Mouse (Mus musculus) liver, embryonic 14 days (tissue): ENCODE measurements around the gene Pdcd11. TPM values are rescaled to one million over a fixed set of nuclear protein-coding genes. Genes with fewer than 3 reads are reported as not detected.

Experiments
- polyA plus RNA-seq: library from polyadenylated mRNA; depleted of rRNA; stranded (reverse); fragments of >200 nt; gene quantifications from 2 replicates; pipeline ENCODE4 v1.2.3, GENCODE M21; 2012; rRNA removed

Pdcd11 gene
- polyA plus RNA-seq, result 7.6 and 8.4 TPM in 2 replicates

DNA sequence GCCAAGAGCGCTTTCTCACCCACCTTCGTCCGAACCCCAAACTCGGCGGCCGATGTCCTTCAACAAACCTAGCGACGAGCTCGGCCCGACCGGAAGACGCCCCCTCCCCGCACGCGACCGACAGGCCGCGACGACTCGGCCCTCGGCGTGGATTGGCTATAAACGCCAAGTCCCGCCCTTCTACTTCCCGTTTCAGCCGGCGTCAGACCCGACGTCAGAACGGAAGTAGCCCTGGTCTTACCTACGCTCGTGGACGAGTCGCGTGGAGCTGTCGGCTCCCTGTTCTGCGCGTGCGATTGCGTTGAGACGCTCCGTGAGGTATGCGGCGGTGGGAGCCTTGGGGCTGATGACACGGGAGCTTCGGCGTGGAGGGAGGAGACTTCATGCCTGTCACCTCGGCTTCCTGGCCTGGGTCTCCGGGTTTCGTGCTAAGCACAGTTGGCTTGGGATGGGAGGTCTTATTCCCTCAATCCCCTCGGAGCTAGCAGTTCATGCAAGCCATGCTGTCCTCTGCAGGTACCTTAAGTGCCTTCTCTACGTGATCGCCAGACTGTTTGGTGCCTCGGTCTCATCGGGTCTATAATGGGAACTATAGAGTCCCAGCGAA is at the start of gene Pdcd11, which contains the start of gene Usmg5:
Gene Pdcd11 (plus strand): TSS at position 219 of the 607 bp plus-strand sequence.
Gene Usmg5 (minus strand): TSS at position 98 of the 607 bp plus-strand sequence.

DNA sequence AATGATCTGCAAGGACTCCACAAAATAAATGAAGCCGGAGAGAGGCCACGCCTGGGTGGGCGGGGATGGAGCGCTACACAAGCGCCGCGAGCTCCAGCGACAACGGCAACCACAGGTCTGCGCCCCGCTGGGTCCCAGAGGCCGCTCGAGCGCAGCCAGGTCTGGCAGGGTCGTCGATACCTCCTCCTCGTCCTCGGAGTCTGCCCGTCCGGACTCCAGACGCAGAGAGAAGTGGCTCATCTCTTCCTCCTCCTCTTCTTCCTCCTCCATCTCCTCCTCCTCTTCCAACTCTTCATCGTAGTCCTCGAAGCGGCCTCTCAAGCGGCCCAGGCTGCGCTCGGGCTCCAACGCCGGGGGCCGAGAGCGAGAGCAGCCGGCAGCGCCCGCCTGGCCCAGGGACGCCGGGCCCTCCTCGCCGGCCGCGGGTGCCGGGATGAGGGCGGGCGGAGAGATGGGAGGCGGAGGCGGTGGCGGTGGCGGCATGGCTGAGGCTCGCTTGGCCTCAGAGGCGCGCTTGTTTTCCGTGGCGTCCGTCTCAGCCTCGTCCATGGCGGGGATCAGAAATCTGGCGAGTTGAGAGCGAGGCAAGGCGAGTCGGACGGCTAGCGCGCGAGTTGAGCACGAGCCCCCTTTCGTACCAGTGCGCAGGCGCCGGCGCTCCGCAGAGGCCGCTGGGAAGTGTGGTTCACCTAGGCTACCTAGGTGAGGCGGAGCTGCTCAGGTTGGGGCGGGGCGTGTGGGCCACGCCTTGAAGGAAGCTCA is 40.1 kb upstream of the Pdcd11 start, which contains the start of gene Pcgf6:
Gene Pcgf6 (minus strand): TSS at position 636 of the 762 bp plus-strand sequence.

GRCm38 (mm10) chr19:47067096-47067882 is 23.3 kb upstream of the Pdcd11 start, which contains the start of gene Taf5:
Gene Taf5, plus strand, starts transcription at chr19:47067746.

DNA sequence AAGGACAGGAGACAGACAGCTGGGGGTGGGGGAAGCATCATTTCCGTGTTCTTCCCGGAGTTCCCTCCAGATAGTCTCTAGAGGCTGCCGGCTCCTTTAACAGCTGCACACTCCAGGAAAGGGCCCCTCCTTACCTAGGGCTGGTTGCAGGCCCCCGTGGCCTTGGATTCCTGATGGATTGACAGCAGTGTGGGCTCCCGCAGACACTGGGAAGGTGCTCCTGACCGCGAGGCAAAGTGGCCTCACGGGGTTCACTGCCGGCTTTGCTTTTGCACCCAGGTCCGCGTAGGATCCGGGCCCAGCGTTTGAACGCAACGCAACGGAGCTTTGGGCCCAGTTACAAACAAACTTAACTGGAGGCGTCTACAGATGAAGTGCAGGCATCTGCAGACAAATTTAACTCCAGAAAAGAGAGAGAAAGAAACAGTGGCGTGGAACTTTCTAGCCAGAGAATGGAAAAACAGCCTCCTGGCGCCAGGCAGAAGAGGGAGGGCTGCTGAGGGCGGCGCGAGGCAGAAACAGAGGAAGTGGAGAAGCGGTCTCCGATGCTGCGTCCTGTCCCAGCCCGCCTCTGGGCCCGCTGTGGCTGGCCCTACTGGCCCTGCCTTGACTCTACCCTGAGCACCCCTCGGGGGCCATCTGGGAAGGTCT is 47.3 kb downstream of the Pdcd11 start, which contains the start of gene Calhm2:
Gene Calhm2 (minus strand): TSS at position 524 of the 651 bp plus-strand sequence.

GRCm38 (mm10) chr19:47144154-47144553 is 53.6 kb downstream of the Pdcd11 start, which contains the start of gene Calhm1:
Gene Calhm1, minus strand, starts transcription at chr19:47144254.

DNA sequence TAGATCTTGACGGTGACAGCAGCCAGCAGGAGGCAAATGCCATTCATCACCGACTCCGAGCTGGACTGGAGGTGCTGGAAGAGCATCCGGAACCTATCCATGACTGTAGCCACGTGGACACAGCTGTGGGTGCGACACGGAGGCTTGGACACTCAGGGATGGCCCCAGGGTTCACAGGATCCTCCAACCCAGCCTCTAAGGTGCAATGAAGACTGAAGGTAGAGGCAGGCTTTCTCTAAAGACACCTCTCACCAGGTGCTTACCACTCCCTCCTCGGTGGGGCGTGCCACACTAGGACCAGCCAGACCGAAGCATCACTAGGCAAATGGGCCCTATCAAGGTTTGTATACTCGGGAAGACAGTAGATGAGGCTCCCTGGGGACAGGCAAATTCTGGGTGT is 67.1 kb downstream of the Pdcd11 start, which contains the start of gene Calhm3:
Gene Calhm3 (minus strand): TSS at position 101 of the 400 bp plus-strand sequence.

DNA sequence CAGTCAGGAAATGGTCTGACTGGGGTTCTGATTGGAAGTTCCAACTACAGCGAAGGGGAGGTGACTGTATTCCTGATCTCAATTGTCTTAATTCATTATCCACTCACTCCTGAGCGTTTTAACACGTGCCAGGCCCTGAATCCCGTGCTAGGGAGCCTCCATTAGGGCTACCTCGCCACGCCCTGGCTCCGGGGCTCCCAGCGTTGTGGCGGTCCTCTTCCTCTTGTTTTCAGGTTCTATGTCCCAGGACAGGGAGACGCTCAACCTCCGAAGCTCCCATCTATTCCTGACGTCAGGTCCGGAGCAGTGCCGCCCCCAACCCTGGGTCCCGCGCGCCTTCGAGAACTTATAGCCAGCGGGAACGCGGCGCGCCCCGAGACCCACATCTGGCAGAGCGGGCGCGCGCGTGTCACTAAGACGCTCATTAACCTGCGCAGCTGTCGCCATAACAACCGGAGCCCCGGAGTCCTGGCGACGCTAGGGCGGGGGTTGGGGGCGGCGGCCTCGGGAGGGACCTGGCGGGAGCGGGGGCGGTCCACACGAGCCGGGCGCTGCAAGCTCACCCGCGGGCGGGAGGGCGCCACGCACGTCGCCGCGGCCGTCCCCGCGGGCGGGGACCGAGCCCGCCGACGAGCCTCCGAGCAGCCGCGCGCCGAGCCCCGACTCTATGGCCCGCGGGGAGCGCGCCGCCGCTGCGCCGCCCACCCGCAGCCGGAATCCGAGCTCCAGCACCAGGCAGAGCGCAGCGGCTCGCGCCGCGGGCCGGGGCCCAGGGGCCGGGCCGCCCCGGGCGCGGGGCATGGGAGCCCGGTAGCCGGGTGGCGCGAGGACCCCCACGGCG is 88.1 kb downstream of the Pdcd11 start, which contains the start of gene Neurl1a:
Gene Neurl1a (plus strand): TSS at position 390 of the 841 bp plus-strand sequence.

Other genes with a start within 250 kb of the Pdcd11 start
- gene Ina, start 76.1 kb upstream of the Pdcd11 start, polyA plus RNA-seq, result 0.02 and 0.05 TPM in 2 replicates
- gene Nt5c2, start 75.6 kb upstream of the Pdcd11 start, polyA plus RNA-seq, result 15.8 and 17.7 TPM in 2 replicates
- 8.8 and 10.5 TPM in 2 replicates for gene Pcgf6, start 39.9 kb upstream of the Pdcd11 start, polyA plus RNA-seq
- gene Taf5, start 23.0 kb upstream of the Pdcd11 start, polyA plus RNA-seq, result 4.5 and 5.1 TPM in 2 replicates
- 402 and 404 TPM in 2 replicates for gene Usmg5, start 121 bp upstream of the Pdcd11 start, polyA plus RNA-seq
- 1.00 and 1.3 TPM in 2 replicates for gene Calhm2, start 47.5 kb downstream of the Pdcd11 start, polyA plus RNA-seq
- not detected in 2 replicates for gene Calhm1, start 53.5 kb downstream of the Pdcd11 start, polyA plus RNA-seq
- not detected in 2 replicates for gene Calhm3, start 67.0 kb downstream of the Pdcd11 start, polyA plus RNA-seq
- 0.54 and 0.64 TPM in 2 replicates for gene Neurl1a, start 88.1 kb downstream of the Pdcd11 start, polyA plus RNA-seq